Mouse (Mus musculus) bone marrow macrophage, adult 2 months (primary cell): ENCODE results near the gene Plekhs1. TPM values are rescaled to one million over a fixed set of nuclear protein-coding genes. Genes with fewer than 3 reads are reported as not detected.
A peak's percentile ranks its signal among the peaks of the same experiment; 100 is the strongest.
"Not testable (repeated sequence)": the region's sequence is repeated elsewhere in the genome, so short reads cannot be mapped to it uniquely, and the experiment has no call there.

Experiments used
- H3K27ac ChIP-seq: 2 replicates; pipeline ENCODE4 v1.5.1; 2012; ENCODE audit warnings: low read depth, low read length; ENCODE audit not compliant: insufficient read depth
- H3K4me1 ChIP-seq: 2 replicates; pipeline ENCODE4 v1.6.1; 2012; ENCODE audit warnings: low read length; ENCODE audit not compliant: control insufficient read depth, insufficient read depth
- H3K4me3 ChIP-seq: 2 replicates; pipeline ENCODE4 v1.5.1; 2012; ENCODE audit warnings: mild to moderate bottlenecking, low read length, moderate library complexity; ENCODE audit not compliant: insufficient read depth
- CTCF ChIP-seq: IDR thresholded peaks from 2 replicates; pipeline ENCODE4 v1.5.1; 2012; ENCODE audit warnings: low read depth, mild to moderate bottlenecking, low read length, moderate library complexity
- POLR2A ChIP-seq: IDR thresholded peaks from 2 replicates; pipeline ENCODE4 v1.6.1; 2012; ENCODE audit warnings: mild to moderate bottlenecking, low read depth, low read length, borderline replicate concordance
- polyA plus RNA-seq: library from polyadenylated mRNA; stranded (reverse); fragments of >200 nt; gene quantifications from 2 replicates; pipeline ENCODE4 v1.2.4, GENCODE M21; 2012; ENCODE audit not compliant: missing spikeins, insufficient read depth, insufficient read length

Gene Plekhs1
- polyA plus RNA-seq, 1 experiment = not detected

DNA sequence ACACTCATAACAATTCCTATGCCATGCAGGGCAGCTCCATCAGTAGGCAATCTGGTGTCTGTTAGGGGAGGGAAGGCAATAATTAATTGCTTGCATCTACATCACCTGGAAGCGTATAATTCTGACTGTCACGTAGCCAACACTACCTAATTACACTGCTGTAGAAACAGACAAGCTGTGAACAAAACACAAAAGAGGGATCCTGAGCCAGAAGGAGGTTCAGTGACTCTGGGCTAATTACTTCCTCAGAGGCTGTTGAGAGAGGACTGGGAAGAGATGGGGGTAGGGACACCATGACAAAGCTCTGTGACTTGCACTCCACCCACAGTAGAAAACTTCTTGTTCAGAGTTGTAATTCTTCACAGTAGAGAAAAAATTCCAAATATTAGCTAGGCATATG lies 15.1 kb downstream of the Plekhs1 start:
- no peak overlapping the region for H3K27ac ChIP-seq
- 0 out of 2 replicates have a peak, but pooled peaks cover 2% of the 10 kb centered on the region for H3K4me1 ChIP-seq
- H3K4me3 ChIP-seq = no peak overlapping the region
- no peak for TF ChIP-seq CTCF
- TF ChIP-seq POLR2A = no peak

GRCm38 (mm10) chr19:56477253-56477652 lies 15.8 kb downstream of the Plekhs1 start:
- Histone ChIP-seq H3K4me3 (no peak overlapping the region), H3K27ac (no peak overlapping the region), H3K4me1 (0 out of 2 replicates have a peak, but pooled peaks cover 2% of the 10 kb centered on the region)
- TF ChIP-seq CTCF (no peak), POLR2A (no peak)

DNA sequence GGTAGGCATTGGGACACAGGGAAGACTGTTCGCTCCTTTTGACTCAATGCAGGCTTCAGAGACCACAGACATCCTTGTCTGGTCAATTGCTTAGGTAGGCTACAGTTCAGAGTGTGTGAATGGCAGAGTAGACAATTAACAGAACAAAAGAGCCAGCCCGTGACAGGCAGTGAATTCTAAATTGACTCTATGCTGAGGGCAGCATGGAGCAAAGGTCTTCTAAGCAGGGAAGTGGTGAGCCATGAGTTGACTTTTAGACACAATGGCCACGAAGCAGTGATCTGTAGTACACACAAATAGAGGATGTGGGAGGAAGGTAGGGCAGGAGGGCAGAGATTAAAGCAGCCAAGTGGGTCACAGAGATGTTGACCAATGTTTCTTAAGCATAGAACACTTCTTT lies 16.4 kb downstream of the Plekhs1 start:
- Histone ChIP-seq H3K4me1 (0 out of 2 replicates have a peak, but pooled peaks cover 2% of the 10 kb centered on the region), H3K27ac (no peak overlapping the region), H3K4me3 (no peak overlapping the region)
- TF ChIP-seq CTCF = no peak
- TF ChIP-seq POLR2A = no peak

- no peak for TF ChIP-seq CTCF
- no peak for TF ChIP-seq POLR2A
- Histone ChIP-seq H3K4me3 (no peak overlapping the region), H3K4me1 (peaks cover 20% of the 10 kb centered on the region), H3K27ac (no peak overlapping the region)
Measured at GRCm38 (mm10) chr19:56484630-56485375, 23.4 kb downstream of the Plekhs1 start.

DNA sequence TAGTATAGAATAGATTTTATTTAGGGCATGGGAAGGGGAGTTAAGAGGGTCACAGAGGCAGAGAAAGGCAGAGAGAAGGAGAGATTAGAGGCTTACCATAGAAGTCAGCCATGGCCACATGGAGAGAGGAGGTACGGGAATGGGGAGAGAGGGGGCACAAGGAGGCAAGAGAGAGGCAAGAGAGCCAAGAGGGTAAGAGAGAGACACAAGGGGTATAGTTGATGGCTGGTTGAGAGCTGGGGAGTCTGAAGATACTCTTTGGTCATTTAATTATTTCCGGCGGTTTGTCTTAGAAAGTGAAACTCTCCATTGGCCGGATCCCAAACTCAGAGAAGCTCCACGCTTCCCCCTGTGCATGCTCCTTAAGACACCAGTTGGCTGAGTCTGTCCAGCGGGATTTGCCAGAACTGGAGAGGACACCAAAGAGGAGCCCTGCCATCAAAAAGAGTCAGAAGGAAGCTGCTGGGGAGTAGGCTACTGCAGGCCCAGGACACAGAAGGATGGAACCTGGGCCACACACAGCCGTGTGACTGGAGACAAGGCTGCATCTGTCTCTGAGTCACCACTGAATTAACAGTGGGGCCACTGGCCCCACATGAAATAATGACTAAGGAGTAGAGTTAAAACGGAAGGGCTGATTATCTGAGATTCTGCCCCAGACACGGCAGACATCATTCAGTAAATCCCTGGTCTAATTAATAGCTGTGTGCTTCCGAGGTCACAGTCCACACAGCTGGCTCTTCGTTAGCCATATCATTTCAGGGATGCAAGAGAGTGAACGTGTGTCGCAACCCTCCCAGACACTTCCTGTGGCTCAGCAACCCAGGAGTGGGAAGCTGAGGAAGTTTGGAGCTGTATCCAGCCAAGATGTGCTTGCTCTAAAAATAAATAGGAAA lies 24.2 kb downstream of the Plekhs1 start:
- Histone ChIP-seq H3K27ac (0 out of 2 replicates have a peak overlapping the region, but pooled peaks have one; percentile 1), H3K4me1 (peaks cover 20% of the 10 kb centered on the region), H3K4me3 (no peak overlapping the region)
- TF ChIP-seq POLR2A (no peak), CTCF (no peak)

DNA sequence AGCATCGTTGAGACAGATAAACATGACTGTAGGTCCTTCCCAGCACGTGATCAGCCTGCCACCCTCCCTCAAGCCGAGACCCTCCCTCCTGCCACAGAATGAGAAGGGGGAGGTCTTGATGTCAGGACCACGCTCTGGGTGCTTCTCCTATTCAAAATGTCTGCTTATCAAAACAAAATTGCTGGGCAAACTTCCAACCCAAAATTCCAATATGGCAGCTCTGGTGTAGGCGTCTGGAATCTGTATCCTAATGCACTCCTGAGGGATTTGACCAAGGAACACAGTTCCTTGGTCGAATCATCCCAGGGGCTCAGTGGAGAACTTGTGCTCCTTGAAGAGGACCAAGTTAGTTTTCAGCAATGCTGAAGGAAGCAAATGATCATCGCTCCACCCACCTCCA lies 25.5 kb downstream of the Plekhs1 start:
- Histone ChIP-seq H3K4me1 (peaks cover 20% of the 10 kb centered on the region), H3K27ac (no peak overlapping the region), H3K4me3 (no peak overlapping the region)
- TF ChIP-seq POLR2A (no peak), CTCF (no peak)

DNA sequence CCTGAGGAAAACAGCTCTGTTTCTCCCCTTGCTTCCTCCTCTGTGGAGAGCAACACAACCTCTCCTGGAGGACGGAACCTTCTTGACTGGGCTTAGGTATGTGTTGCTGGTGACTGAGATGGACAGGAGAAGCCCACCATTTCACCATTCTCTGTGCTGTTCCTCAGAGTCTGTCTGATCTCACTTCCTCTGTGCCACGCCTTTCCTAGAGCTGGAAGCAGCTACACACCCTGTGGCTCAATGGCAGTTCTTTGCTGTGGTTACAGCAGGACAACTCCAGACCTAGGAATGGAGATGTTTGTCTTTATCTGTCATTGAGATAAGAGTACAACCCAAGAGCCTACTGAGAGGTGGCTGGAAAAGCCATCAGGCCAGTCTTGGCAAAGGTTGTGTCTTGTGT lies 25.9 kb downstream of the Plekhs1 start:
- H3K27ac ChIP-seq = no peak overlapping the region
- no peak overlapping the region for H3K4me3 ChIP-seq
- peaks cover 20% of the 10 kb centered on the region for H3K4me1 ChIP-seq
- TF ChIP-seq POLR2A (no peak), CTCF (no peak)

DNA sequence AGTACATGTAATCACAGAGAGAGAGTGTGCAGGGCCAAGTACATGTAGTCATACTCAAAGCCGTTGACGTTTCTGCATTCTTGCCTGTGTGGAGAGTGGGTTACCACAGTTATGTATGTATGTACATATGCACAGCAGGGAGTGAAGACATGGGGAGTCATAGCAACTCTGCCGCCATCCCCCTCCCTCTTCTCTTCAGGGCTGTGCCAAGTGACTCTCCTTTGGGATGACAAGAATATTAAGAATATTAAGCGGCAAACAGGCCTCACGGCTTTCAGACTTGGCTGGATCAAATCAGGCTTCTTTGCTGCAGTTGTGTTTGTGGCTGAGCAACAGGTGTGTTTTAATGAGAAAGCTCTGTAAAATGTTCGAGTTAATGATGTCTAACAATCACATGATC lies 28.2 kb downstream of the Plekhs1 start:
- TF ChIP-seq CTCF = no peak
- TF ChIP-seq POLR2A = no peak

DNA sequence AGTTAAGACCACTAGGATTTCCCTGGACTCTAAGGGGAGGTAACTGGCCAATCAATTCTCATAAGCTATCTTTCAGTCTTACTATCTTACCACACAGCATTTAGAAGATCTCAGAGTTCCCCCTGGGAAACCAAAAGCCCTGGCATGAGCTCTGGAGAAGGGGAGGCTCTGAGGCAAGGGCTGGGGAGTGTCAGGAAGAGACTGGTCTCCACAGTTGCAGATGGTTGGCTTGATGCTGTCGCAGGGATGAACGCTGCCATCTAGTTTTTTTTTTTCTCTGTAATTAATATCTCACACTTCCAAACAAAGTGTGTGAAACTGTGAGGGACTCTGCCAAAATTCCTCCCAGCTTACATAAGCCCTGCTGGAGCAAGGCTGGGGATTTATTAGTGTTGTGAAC lies 32.7 kb downstream of the Plekhs1 start:
- H3K27ac ChIP-seq, H3K4me1 ChIP-seq, H3K4me3 ChIP-seq: not testable (repeated sequence)

More for the DNA sequence above, 28.2 kb downstream of the Plekhs1 start:
- Histone ChIP-seq H3K4me3 (no peak overlapping the region), H3K27ac (no peak overlapping the region), H3K4me1 (peaks cover 20% of the 10 kb centered on the region)

DNA sequence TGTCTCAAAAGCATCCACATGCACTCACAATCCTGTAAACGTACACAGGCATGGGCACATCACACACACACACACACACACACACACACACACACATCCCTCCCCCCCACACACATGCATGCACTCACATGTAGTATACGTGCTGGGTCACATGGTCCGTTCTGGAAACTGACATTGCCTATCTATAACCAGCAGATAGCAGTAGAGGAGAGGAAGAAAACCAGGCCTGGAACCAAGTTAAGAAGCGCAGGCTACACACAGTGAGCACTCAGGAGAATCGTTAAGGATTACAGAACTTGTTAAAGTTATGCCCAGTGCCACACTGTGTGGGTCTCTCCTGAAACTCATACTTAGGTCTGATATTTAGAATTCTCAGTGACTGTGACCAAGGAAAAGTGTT lies 41.6 kb downstream of the Plekhs1 start:
- H3K4me3 ChIP-seq, H3K4me1 ChIP-seq, H3K27ac ChIP-seq: not testable (repeated sequence)

- not testable (repeated sequence) for H3K27ac ChIP-seq, H3K4me1 ChIP-seq, H3K4me3 ChIP-seq
Measured at GRCm38 (mm10) chr19:56503525-56503924, 42.1 kb downstream of the Plekhs1 start.

DNA sequence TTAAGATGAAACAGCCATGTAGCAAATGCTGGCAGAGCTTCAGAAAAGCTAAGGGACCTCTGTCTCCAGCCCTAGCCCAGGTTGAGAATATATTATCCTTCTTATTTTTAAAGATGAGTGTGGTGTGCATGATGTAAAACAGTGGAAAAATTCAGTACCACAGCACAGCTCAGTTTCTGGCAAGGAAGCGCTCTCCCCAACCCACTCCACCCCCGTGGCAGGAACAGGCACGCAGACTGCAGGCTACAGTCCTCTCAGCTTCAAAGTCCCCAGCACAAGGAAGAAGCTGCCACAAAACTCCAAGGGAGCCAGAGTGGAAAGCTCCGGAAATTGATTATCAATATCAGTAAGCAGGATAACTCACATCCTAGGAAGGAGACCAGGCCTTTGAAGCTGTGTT lies 49.8 kb downstream of the Plekhs1 start:
- H3K4me1 ChIP-seq, H3K27ac ChIP-seq, H3K4me3 ChIP-seq: not testable (repeated sequence)

- not testable (repeated sequence) for H3K4me3 ChIP-seq, H3K27ac ChIP-seq, H3K4me1 ChIP-seq
Measured at GRCm38 (mm10) chr19:56513527-56513926, 52.1 kb downstream of the Plekhs1 start.

- not testable (repeated sequence) for H3K4me1 ChIP-seq, H3K27ac ChIP-seq, H3K4me3 ChIP-seq
Measured at GRCm38 (mm10) chr19:56519408-56519807, 58.0 kb downstream of the Plekhs1 start.

- H3K4me3 ChIP-seq, H3K27ac ChIP-seq: not testable (repeated sequence)
- H3K4me1 ChIP-seq = peaks cover 19% of the 10 kb centered on the region
Measured at GRCm38 (mm10) chr19:56530529-56530928, 69.1 kb downstream of the Plekhs1 start.
